Mouse (Mus musculus) right cerebral cortex, postnatal 10 days (tissue): ENCODE results near the gene Mettl8.
A peak's percentile ranks its signal among the peaks of the same experiment; 100 is the strongest.

Experiments
- DNase-seq, 2 experiments: peaks; one replicate each; pipeline ENCODE4 v3.0.0; 2021; ENCODE audit warnings: low spot score in 2 of 2

Gene Mettl8

GRCm38 (mm10) chr2:70989201-70990191 lies 65.9 kb downstream of the Mettl8 start:
- no peak for DNase-seq

GRCm38 (mm10) chr2:70978271-70978670 lies 77.1 kb downstream of the Mettl8 start:
- peak; percentile 58 to 63 for DNase-seq

- no peak for DNase-seq
These were observed 80.6 kb downstream of the Mettl8 start for GRCm38 (mm10) chr2:70974769-70975168.

- no peak for DNase-seq
These were observed 82.4 kb downstream of the Mettl8 start for GRCm38 (mm10) chr2:70972795-70973518.

GRCm38 (mm10) chr2:70970158-70970741 lies 85.1 kb downstream of the Mettl8 start:
- DNase-seq: no peak

- no peak for DNase-seq
These were observed 87.1 kb downstream of the Mettl8 start for GRCm38 (mm10) chr2:70968305-70968704.

GRCm38 (mm10) chr2:70967216-70967615 lies 88.2 kb downstream of the Mettl8 start:
- no peak for DNase-seq

GRCm38 (mm10) chr2:70964809-70965208 lies 90.6 kb downstream of the Mettl8 start:
- no peak for DNase-seq

GRCm38 (mm10) chr2:70962921-70963320 lies 92.5 kb downstream of the Mettl8 start:
- DNase-seq: no peak

GRCm38 (mm10) chr2:70961086-70961941 lies 94.1 kb downstream of the Mettl8 start:
- peak; percentile 62 to 71 for DNase-seq

GRCm38 (mm10) chr2:70960090-70960489 lies 95.3 kb downstream of the Mettl8 start:
- no peak for DNase-seq

GRCm38 (mm10) chr2:70959337-70959736 lies 96.0 kb downstream of the Mettl8 start:
- DNase-seq: no peak

GRCm38 (mm10) chr2:70958536-70958935 lies 96.8 kb downstream of the Mettl8 start:
- no peak for DNase-seq

- no peak for DNase-seq
These were observed 101.8 kb downstream of the Mettl8 start for GRCm38 (mm10) chr2:70953616-70954015.

- DNase-seq: no peak
These were observed 103.4 kb downstream of the Mettl8 start for GRCm38 (mm10) chr2:70951944-70952343.

GRCm38 (mm10) chr2:70944511-70945305 lies 110.7 kb downstream of the Mettl8 start:
- DNase-seq: no peak

- no peak for DNase-seq
These were observed 114.6 kb downstream of the Mettl8 start for GRCm38 (mm10) chr2:70940826-70941225.

GRCm38 (mm10) chr2:70938844-70939494 lies 116.4 kb downstream of the Mettl8 start:
- peak in 1 of 2 experiments; percentile 51 for DNase-seq

GRCm38 (mm10) chr2:70934772-70935171 lies 120.6 kb downstream of the Mettl8 start:
- DNase-seq: no peak

- no peak for DNase-seq
These were observed 121.9 kb downstream of the Mettl8 start for GRCm38 (mm10) chr2:70933516-70933915.
